Mouse (Mus musculus) kidney, embryonic 16.5 days (tissue): Measurements from ENCODE around the gene Ipo11. TPM values are rescaled to one million over a fixed set of nuclear protein-coding genes. Genes with fewer than 3 reads are reported as not detected.
"Not testable (repeated sequence)": the region's sequence is repeated elsewhere in the genome, so short reads cannot be mapped to it uniquely, and the experiment has no call there.

Experiments
- ATAC-seq: fragments of 200-750 bp; cut with Nextera tagmentation; 2 replicates; pipeline ENCODE4 v1.8.0; 2017; ENCODE audit warnings: moderate TSS enrichment; ENCODE audit not compliant: low FRiP score, low TSS enrichment
- H3K27ac ChIP-seq: fragments of 300-500 bp; sonication (generic); 2 replicates; pipeline ENCODE4 v1.5.1; 2014; ENCODE audit warnings: low read length
- H3K27me3 ChIP-seq: fragments of 300-500 bp; sonication (generic); 2 replicates; pipeline ENCODE4 v1.6.1; 2014; ENCODE audit warnings: low read length, control low read depth, mixed read lengths; ENCODE audit not compliant: insufficient read depth
- H3K36me3 ChIP-seq: fragments of 300-500 bp; sonication (generic); 2 replicates; pipeline ENCODE4 v1.6.1; 2014; ENCODE audit warnings: low read length, control low read depth, mixed read lengths; ENCODE audit not compliant: insufficient read depth
- H3K4me1 ChIP-seq: fragments of 300-500 bp; sonication (generic); 2 replicates; pipeline ENCODE4 v1.6.1; 2014; ENCODE audit warnings: low read length, control low read depth, mixed read lengths; ENCODE audit not compliant: insufficient read depth
- H3K4me2 ChIP-seq: fragments of 300-500 bp; sonication (generic); replicated peaks from 2 replicates; pipeline ENCODE4 v1.6.1; 2014; ENCODE audit warnings: low read depth, low read length
- H3K4me3 ChIP-seq: fragments of 300-500 bp; sonication (generic); 2 replicates; pipeline ENCODE4 v1.5.1; 2014; ENCODE audit warnings: mild to moderate bottlenecking, low read length
- H3K9ac ChIP-seq: fragments of 300-500 bp; sonication (generic); replicated peaks from 2 replicates; pipeline ENCODE4 v1.6.1; 2014; ENCODE audit warnings: low read length
- H3K9me3 ChIP-seq: fragments of 300-500 bp; sonication (generic); 2 replicates; pipeline ENCODE4 v1.6.1; 2016; ENCODE audit warnings: low read length, control low read depth
- WGBS: fragments of 180-500 bp; shearing (Covaris S2); extraction: QIAGEN DNeasy Blood & Tissue Kit; methylation state at CpG from one replicate; pipeline ENCODE4 v1.1.7; 2014; 5-methylcytosine and 5-hydroxymethylcytosine counted together
- polyA plus RNA-seq: library from polyadenylated mRNA; unstranded; fragments of >200 nt; fragmentation: Nextera tagmentation; extraction: Ambion mirVana; gene quantifications from 2 replicates; pipeline ENCODE4 v1.2.1, GENCODE M21; 2015

Ipo11 gene
- polyA plus RNA-seq, 1 experiment from 2014 or later = 78.2 TPM

- ATAC-seq = no peak
- Histone ChIP-seq H3K4me3 (no peak overlapping the region), H3K4me2 (no peak overlapping the region), H3K9ac (no peak overlapping the region), H3K4me1 (no peaks in the 10 kb centered on the region), H3K9me3 (no peaks in the 10 kb centered on the region), H3K36me3 (peaks cover 31% of the 10 kb centered on the region), H3K27me3 (no peaks in the 10 kb centered on the region), H3K27ac (no peak overlapping the region)
- 95% methylated on average over 10 of the region's 10 CpGs for WGBS
These were observed 26.7 kb downstream of the Ipo11 start for GRCm38 (mm10) chr13:106910096-106910495.

GRCm38 (mm10) chr13:106907273-106907672 lies 29.5 kb downstream of the Ipo11 start:
- Histone ChIP-seq H3K36me3 (peaks cover 31% of the 10 kb centered on the region), H3K9ac (no peak overlapping the region), H3K27me3 (no peaks in the 10 kb centered on the region), H3K4me2 (no peak overlapping the region), H3K9me3 (no peaks in the 10 kb centered on the region), H3K27ac (no peak overlapping the region), H3K4me3 (no peak overlapping the region), H3K4me1 (no peaks in the 10 kb centered on the region)
- no peak; the same call in 1 of the 2 replicates for ATAC-seq
- 96% methylated on average over 4 of the region's 4 CpGs for WGBS

GRCm38 (mm10) chr13:106905154-106905553 lies 31.6 kb downstream of the Ipo11 start:
- H3K4me1 ChIP-seq, H3K9ac ChIP-seq, H3K4me3 ChIP-seq, H3K9me3 ChIP-seq, H3K4me2 ChIP-seq, ATAC-seq, H3K27ac ChIP-seq, H3K27me3 ChIP-seq: not testable (repeated sequence)
- H3K36me3 ChIP-seq = peaks cover 30% of the 10 kb centered on the region
- 82% methylated on average over 6 of the region's 6 CpGs for WGBS

GRCm38 (mm10) chr13:106904637-106905036 lies 32.1 kb downstream of the Ipo11 start:
- H3K27ac ChIP-seq = no peak overlapping the region
- H3K9ac ChIP-seq = no peak overlapping the region
- H3K4me1 ChIP-seq = no peaks in the 10 kb centered on the region
- H3K27me3 ChIP-seq = no peaks in the 10 kb centered on the region
- peaks cover 27% of the 10 kb centered on the region for H3K36me3 ChIP-seq
- no peak overlapping the region for H3K4me2 ChIP-seq
- H3K9me3 ChIP-seq = no peaks in the 10 kb centered on the region
- no peak overlapping the region for H3K4me3 ChIP-seq
- 78% methylated on average over 3 of the region's 3 CpGs for WGBS
- ATAC-seq = no peak

- H3K4me1 ChIP-seq = no peaks in the 10 kb centered on the region
- no peak overlapping the region for H3K27ac ChIP-seq
- peaks cover 21% of the 10 kb centered on the region for H3K36me3 ChIP-seq
- no peak overlapping the region for H3K4me3 ChIP-seq
- no peak overlapping the region for H3K4me2 ChIP-seq
- H3K9me3 ChIP-seq = peaks cover 5% of the 10 kb centered on the region; the same call in 1 of the 2 replicates
- WGBS = 91% methylated on average over 2 of the region's 2 CpGs
- no peak for ATAC-seq
- H3K9ac ChIP-seq = no peak overlapping the region
- no peaks in the 10 kb centered on the region for H3K27me3 ChIP-seq
These were observed 42.5 kb downstream of the Ipo11 start for GRCm38 (mm10) chr13:106894284-106894683.

GRCm38 (mm10) chr13:106893701-106894100 lies 43.1 kb downstream of the Ipo11 start:
- H3K27ac ChIP-seq = no peak overlapping the region
- ATAC-seq = no peak
- peaks cover 21% of the 10 kb centered on the region for H3K36me3 ChIP-seq
- H3K4me2 ChIP-seq = no peak overlapping the region
- no peak overlapping the region for H3K9ac ChIP-seq
- H3K4me1 ChIP-seq = no peaks in the 10 kb centered on the region
- WGBS = 87% methylated on average over 5 of the region's 5 CpGs
- H3K9me3 ChIP-seq = peaks cover 5% of the 10 kb centered on the region; the same call in 1 of the 2 replicates
- no peaks in the 10 kb centered on the region for H3K27me3 ChIP-seq
- H3K4me3 ChIP-seq = no peak overlapping the region

- peak; percentile 46; the same call in 1 of the 2 replicates for ATAC-seq
- WGBS = 79% methylated on average over 9 of the region's 9 CpGs
These were observed 43.6 kb downstream of the Ipo11 start for GRCm38 (mm10) chr13:106893196-106893595.

GRCm38 (mm10) chr13:106887364-106887763 lies 49.4 kb downstream of the Ipo11 start:
- Histone ChIP-seq H3K9ac (no peak overlapping the region), H3K27me3 (no peaks in the 10 kb centered on the region), H3K4me3 (no peak overlapping the region), H3K4me2 (no peak overlapping the region), H3K36me3 (peaks cover 5% of the 10 kb centered on the region; the same call in 1 of the 2 replicates), H3K9me3 (no peaks in the 10 kb centered on the region), H3K27ac (no peak overlapping the region), H3K4me1 (no peaks in the 10 kb centered on the region)
- no peak for ATAC-seq
- 79% methylated on average over 2 of the region's 2 CpGs for WGBS

More at GRCm38 (mm10) chr13:106893196-106893595, 43.6 kb downstream of the Ipo11 start:
- Histone ChIP-seq H3K9ac (no peak overlapping the region), H3K4me1 (no peaks in the 10 kb centered on the region), H3K4me3 (no peak overlapping the region), H3K9me3 (peaks cover 5% of the 10 kb centered on the region; the same call in 1 of the 2 replicates), H3K27ac (no peak overlapping the region), H3K36me3 (peaks cover 19% of the 10 kb centered on the region), H3K27me3 (no peaks in the 10 kb centered on the region), H3K4me2 (no peak overlapping the region)

- Histone ChIP-seq H3K4me3 (no peak overlapping the region), H3K9ac (no peak overlapping the region), H3K4me2 (no peak overlapping the region), H3K27me3 (no peaks in the 10 kb centered on the region), H3K9me3 (no peaks in the 10 kb centered on the region), H3K4me1 (no peaks in the 10 kb centered on the region), H3K36me3 (peaks cover 8% of the 10 kb centered on the region; the same call in 1 of the 2 replicates), H3K27ac (no peak overlapping the region)
- ATAC-seq = no peak
- 90% methylated on average over 4 of the region's 4 CpGs for WGBS
These were observed 52.5 kb downstream of the Ipo11 start for GRCm38 (mm10) chr13:106884249-106884648.

GRCm38 (mm10) chr13:106876278-106876677 lies 60.5 kb downstream of the Ipo11 start:
- H3K4me2 ChIP-seq = no peak overlapping the region
- no peak for ATAC-seq
- no peak overlapping the region for H3K27ac ChIP-seq
- peaks cover 17% of the 10 kb centered on the region for H3K36me3 ChIP-seq
- no peaks in the 10 kb centered on the region for H3K4me1 ChIP-seq
- no peak overlapping the region for H3K9ac ChIP-seq
- no peaks in the 10 kb centered on the region for H3K27me3 ChIP-seq
- no peaks in the 10 kb centered on the region for H3K9me3 ChIP-seq
- WGBS = 100% methylated on average over 1 of the region's 1 CpGs
- H3K4me3 ChIP-seq = no peak overlapping the region
